Mouse (Mus musculus) liver, postnatal 0 days (tissue): ENCODE measurements around the gene Actr1a. TPM values are rescaled to one million over a fixed set of nuclear protein-coding genes. Genes with fewer than 3 reads are reported as not detected.

Experiments
- ATAC-seq: fragments of 200-750 bp; cut with Nextera tagmentation; 2 replicates; pipeline ENCODE4 v1.8.0; 2017; ENCODE audit warnings: mild to moderate bottlenecking, moderate library complexity
- DNase-seq: peaks from one replicate; pipeline ENCODE4 v3.0.0-alpha.2; 2016
- H3K27ac ChIP-seq: fragments of 300-500 bp; sonication (generic); 2 replicates; pipeline ENCODE4 v1.5.1; 2014; ENCODE audit warnings: antibody characterized with exemption, moderate library complexity, mild to moderate bottlenecking, low read depth
- H3K27me3 ChIP-seq: fragments of 300-500 bp; sonication (generic); 2 replicates; pipeline ENCODE4 v1.6.1; 2014; ENCODE audit warnings: low read length, control low read depth, mixed read lengths; ENCODE audit not compliant: insufficient read depth
- H3K36me3 ChIP-seq: fragments of 300-500 bp; sonication (generic); replicated peaks from 2 replicates; pipeline ENCODE4 v1.6.1; 2014; ENCODE audit warnings: mild to moderate bottlenecking, control low read depth, low read length, moderate library complexity, mixed read lengths; ENCODE audit not compliant: insufficient read depth
- H3K4me1 ChIP-seq: fragments of 300-500 bp; sonication (generic); 2 replicates; pipeline ENCODE4 v1.6.1; 2014; ENCODE audit warnings: antibody characterized with exemption, mild to moderate bottlenecking, control low read depth; ENCODE audit not compliant: insufficient read depth
- H3K4me2 ChIP-seq: fragments of 300-500 bp; sonication (generic); 2 replicates; pipeline ENCODE4 v1.6.1; 2014; ENCODE audit warnings: low read depth, mild to moderate bottlenecking, low read length, moderate library complexity, mixed read lengths
- H3K4me3 ChIP-seq: fragments of 300-500 bp; sonication (generic); 2 replicates; pipeline ENCODE4 v1.5.1; 2014; ENCODE audit warnings: low read depth, low read length
- H3K9ac ChIP-seq: fragments of 300-500 bp; sonication (generic); replicated peaks from 2 replicates; pipeline ENCODE4 v1.6.1; 2014; ENCODE audit warnings: mild to moderate bottlenecking, moderate library complexity
- H3K9me3 ChIP-seq: fragments of 300-500 bp; sonication (generic); 2 replicates; pipeline ENCODE4 v1.6.1; 2016; ENCODE audit warnings: mild to moderate bottlenecking, control low read depth, low read length, mixed read lengths
- CTCF ChIP-seq: sonication (generic); IDR thresholded peaks from 2 replicates; pipeline ENCODE4 v1.5.1; 2016; ENCODE audit warnings: antibody characterized with exemption, low read depth
- EP300 ChIP-seq: IDR thresholded peaks from 2 replicates; pipeline ENCODE4 v1.6.1; 2016; ENCODE audit warnings: antibody characterized with exemption, low read depth, mild to moderate bottlenecking
- whole genome bisulfite sequencing: fragments of 180-500 bp; shearing (Covaris S2); extraction: QIAGEN DNeasy Blood & Tissue Kit; methylation state at CpG from one replicate; pipeline ENCODE4 v1.1.7; 2014; ENCODE audit not compliant: insufficient replicate concordance; 5-methylcytosine and 5-hydroxymethylcytosine counted together
- microRNA counts: library from miRNA; unstranded; fragments of <30 nt; microRNA quantifications from one replicate; lab custom pipeline; 2015
- microRNA-seq: library from miRNA; unstranded; fragments of <30 nt; microRNA quantifications from one replicate; pipeline ENCODE4, GENCODE M21; 2016
- polyA plus RNA-seq: library from polyadenylated mRNA; unstranded; fragments of >200 nt; fragmentation: Nextera tagmentation; extraction: Ambion mirVana; gene quantifications from 2 replicates; pipeline ENCODE4 v1.2.1, GENCODE M21; 2015

Actr1a gene
- polyA plus RNA-seq, 1 experiment from 2014 or later = 35.4 TPM

DNA sequence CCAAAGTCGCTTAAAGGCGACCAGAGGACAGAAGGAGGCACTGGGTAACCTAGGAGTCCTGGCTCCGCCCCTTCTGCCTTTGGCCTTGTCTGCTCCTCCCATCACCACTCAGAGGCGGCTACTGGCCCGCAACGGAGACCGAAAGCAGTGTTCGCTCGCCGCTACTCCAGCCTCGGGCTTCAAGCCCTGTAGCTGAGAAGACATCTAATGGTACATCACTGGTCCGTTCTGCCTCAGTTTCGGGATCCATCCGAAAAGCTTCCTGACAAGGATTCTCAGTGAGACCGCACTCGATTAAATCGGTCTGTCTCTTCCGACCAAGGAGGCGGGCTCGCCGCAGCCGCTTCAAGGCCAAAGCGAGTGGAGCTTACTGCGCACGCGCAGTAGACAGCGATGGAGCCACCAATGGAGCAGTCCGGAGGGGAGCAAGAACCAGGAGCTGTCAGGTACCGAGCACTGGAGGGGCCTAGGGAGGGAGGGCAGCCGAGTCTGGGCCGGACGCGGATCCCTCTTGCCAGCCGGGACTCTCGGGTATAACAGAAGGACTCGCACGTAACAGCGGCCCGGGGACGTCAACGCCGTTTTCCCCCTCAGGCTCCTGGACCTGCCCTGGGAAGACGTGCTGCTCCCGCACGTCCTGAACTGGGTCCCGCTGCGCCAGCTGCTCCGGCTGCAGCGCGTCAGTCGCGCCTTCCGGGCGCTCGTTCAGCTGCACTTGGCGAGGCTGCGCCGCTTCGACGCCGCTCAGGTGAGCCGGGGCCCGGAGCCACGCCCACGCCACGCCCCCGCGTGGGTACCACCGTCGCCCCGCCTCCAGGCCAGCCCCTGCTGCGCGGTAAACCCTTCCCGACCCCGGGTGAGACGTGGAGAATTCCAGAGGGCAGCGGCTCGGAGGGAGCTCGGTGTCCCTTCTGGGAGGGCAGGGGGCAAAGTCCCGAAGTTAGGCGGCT lies 67.2 kb downstream of the Actr1a start, which contains the start of gene Fbxl15:
Fbxl15 (plus strand) TSS at position 104 of the 950 bp plus-strand sequence.
- Histone ChIP-seq H3K4me2 (peak within 1 kb of the TSS; percentile 100), H3K9ac (peak within 1 kb of the TSS; percentile 66), H3K4me1 (peaks cover 30% of the 10 kb centered on the region), H3K4me3 (peak within 1 kb of the TSS; percentile 53), H3K27ac (peak within 1 kb of the TSS; percentile 63), H3K36me3 (peaks cover 15% of the 10 kb centered on the region), H3K9me3 (no peaks in the 10 kb centered on the region), H3K27me3 (peaks cover 35% of the 10 kb centered on the region)
- WGBS = under 1% methylated on average over 73 of the region's 81 CpGs
- peak; percentile 92 for DNase-seq
- ATAC-seq = peak; percentile 89
- TF ChIP-seq CTCF (no peak), EP300 (peak; percentile 38; the same call in 1 of the 2 replicates)

DNA sequence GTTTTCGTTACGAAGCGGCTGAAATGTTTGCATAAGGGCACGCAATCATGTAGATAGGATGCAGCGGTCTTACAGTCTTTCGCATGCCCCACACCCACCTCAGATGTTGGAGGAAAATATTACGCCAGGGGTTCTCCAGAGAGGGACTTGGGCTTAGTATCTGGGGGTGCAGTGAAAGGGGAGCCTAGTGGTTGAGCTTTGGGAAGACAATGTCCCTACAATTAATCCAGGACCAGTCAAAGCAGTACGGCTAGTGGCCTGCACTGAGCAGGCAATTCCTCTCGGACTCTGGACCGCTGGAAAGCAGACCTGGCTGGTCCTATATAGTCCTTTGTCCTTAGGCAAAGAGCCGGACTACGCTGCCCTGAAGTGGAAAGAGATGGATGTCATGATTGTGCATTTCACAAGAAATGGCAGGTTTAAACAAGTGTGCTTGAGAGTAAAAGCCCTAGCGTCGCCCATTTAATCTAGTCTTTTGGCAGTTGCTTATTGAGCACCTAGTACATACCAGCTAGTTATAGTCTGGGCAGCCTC lies 68.0 kb downstream of the Actr1a start:
- Histone ChIP-seq H3K4me2 (peak overlapping the region; percentile 100), H3K4me3 (peak overlapping the region; percentile 53), H3K9ac (no peak overlapping the region; the same call in 1 of the 2 replicates), H3K4me1 (peaks cover 30% of the 10 kb centered on the region), H3K27ac (0 out of 2 replicates have a peak overlapping the region, but pooled peaks have one; percentile 63), H3K9me3 (no peaks in the 10 kb centered on the region), H3K27me3 (peaks cover 43% of the 10 kb centered on the region), H3K36me3 (peaks cover 15% of the 10 kb centered on the region)
- 24% methylated on average over 14 of the region's 14 CpGs for WGBS
- TF ChIP-seq CTCF = no peak
- no peak for TF ChIP-seq EP300
- DNase-seq (no peak), ATAC-seq (no peak)

MicroRNA genes within 50 kb of the gene (microRNA counts, 519-probe panel; counts per million panel counts)
- microRNA mmu-miR-146b (lab: Ali Mortazavi, UCI) = 1,154 counts per million, percentile 7 among the panel's probes with 10 or more counts

Small RNA genes lying within 50 kb of the gene (microRNA-seq; reads per million reads assigned to microRNA genes)
- 2.4 reads per million for gene Mir146b

Other genes with a start within 250 kb of the Actr1a start
- gene Pitx3, start 247.4 kb downstream of the Actr1a start, polyA plus RNA-seq = 0.19 TPM in 1 of 2 replicates, not detected in the other
- 9.8 and 12.0 TPM in 2 replicates for gene Gbf1, start 243.2 kb downstream of the Actr1a start, polyA plus RNA-seq
- gene Nfkb2, start 91.4 kb downstream of the Actr1a start, polyA plus RNA-seq = 2.9 and 3.5 TPM in 2 replicates
- 1.9 and 2.0 TPM in 2 replicates for gene Psd, start 68.6 kb downstream of the Actr1a start, polyA plus RNA-seq
- gene Fbxl15, start 67.6 kb downstream of the Actr1a start, polyA plus RNA-seq = 8.6 and 8.8 TPM in 2 replicates
- 52.4 and 53.8 TPM in 2 replicates for gene Cuedc2, start 57.0 kb downstream of the Actr1a start, polyA plus RNA-seq
- 3.4 and 3.9 TPM in 2 replicates for gene Mfsd13a, start 54.6 kb downstream of the Actr1a start, polyA plus RNA-seq
- gene 2310034G01Rik, start 45.4 kb downstream of the Actr1a start, polyA plus RNA-seq = 0.75 and 1.0 TPM in 2 replicates
- 3.7 and 3.8 TPM in 2 replicates for gene Sufu, start 1.1 kb upstream of the Actr1a start, polyA plus RNA-seq
- gene Trim8, start 106.0 kb upstream of the Actr1a start, polyA plus RNA-seq = 7.9 and 9.8 TPM in 2 replicates
- gene Arl3, start 177.4 kb upstream of the Actr1a start, polyA plus RNA-seq = 17.0 and 17.1 TPM in 2 replicates
- gene Sfxn2, start 177.6 kb upstream of the Actr1a start, polyA plus RNA-seq = 63.0 and 63.4 TPM in 2 replicates
- gene Wbp1l, start 203.3 kb upstream of the Actr1a start, polyA plus RNA-seq = 40.4 and 48.8 TPM in 2 replicates